Mouse (Mus musculus) left cerebral cortex, adult 6 months (tissue): ENCODE results near the gene Gsk3b. TPM values are rescaled to one million over a fixed set of nuclear protein-coding genes. Genes with fewer than 3 reads are reported as not detected.

Experiments used
- long read RNA-seq, 2 experiments: library from polyadenylated mRNA; unstranded; transcript quantifications; one replicate each; pipeline ENCODE4 v2.0.0; 2019 to 2020
- polyA plus RNA-seq: library from polyadenylated mRNA; unstranded; fragments of <200 nt; fragmentation: Nextera tagmentation; gene quantifications from 2 replicates; pipeline ENCODE4 v1.2.3, GENCODE M21; 2021

Gene Gsk3b
- 106 and 136 TPM in 2 replicates for polyA plus RNA-seq
- long read RNA-seq, experiment 1, full-length matches to known transcripts, result 24 of 51 reads
- long read RNA-seq, experiment 1, partial matches to known transcripts, result 4 of 51 reads
- long read RNA-seq, experiment 1, other reads (novel, unspliced or antisense), result 23 of 51 reads
- long read RNA-seq, experiment 2, full-length matches to known transcripts, result 20 of 645 reads
- long read RNA-seq, experiment 2, partial matches to known transcripts, result 16 of 645 reads
- long read RNA-seq, experiment 2, other reads (novel, unspliced or antisense), result 609 of 645 reads

DNA sequence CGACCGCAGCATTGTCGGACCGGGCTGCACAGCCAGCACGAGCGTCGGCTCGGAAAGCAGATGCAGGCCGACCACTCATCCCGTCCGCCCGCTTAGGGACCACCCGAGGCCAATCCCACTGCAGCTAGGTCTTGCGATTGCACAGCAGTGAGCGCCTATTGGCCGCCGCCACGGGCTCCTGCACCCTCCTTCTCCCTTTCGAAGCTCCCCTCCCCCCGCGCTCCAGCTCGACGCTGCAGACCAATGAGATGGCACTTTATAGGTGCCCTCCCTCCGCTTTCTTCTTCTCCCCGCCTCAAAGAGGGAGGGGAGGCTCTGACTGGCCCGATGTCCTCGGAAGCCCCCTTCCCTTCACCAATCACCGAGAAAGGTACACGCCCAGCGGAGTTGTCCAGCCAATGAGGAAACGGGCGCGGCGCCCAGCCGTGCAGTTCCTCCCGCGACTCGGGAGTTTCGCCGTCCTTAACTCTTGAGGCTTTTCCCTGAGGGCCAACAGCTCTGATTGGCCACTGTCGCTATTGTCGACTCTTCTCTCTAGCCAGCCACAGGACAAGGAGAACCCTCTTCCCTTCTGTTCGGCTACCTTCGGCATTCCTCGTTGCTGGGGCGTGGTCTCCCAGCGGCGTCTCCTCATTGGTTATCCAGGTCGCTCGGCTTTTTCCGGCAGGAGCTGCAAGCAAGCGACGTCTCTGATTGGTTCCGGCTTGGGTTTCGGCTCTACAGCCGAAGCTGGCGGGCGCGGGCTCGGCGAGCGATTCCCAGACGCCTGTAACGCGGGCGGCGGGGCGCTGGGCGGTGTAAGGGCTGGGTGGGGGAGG is at the start of gene Gsk3b:
TSS of gene Gsk3b (plus strand) at position 373 of the 818 bp plus-strand sequence.

DNA sequence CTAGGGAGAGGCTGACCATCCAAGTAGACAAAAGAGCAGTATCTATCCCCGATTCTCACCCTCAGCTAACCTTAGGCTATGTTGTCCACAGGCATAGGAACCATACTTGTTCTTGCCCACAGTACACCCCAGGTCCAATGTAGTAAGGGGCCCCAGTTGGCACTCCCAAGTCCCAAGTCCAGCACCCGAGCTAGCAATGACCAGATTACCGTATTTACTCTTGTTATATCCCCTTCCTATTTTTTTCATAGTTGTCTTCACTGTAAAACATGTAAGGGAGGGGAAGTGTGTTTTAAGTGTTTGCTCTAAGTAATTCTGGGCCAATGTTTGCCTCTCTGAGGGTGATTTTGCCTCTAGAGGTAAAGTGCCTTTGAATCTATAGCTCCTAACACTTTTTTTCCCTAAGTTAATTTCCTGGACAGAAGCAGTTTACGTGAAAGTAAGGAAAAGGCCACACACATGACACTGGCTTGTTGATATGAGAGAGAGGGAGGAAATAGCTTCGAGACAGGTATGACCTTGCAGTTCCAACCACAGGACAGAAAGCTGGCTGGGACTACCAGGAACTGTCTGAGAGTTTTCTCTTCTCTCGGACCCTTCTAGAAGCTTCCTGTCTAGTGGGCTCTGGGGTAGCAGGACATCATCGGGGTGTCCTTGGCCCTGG is 206.0 kb downstream of the Gsk3b start, which contains the start of gene Nr1i2:
TSS of gene Nr1i2 (minus strand) at position 140 of the 664 bp plus-strand sequence.

Other genes with a start within 250 kb of the Gsk3b start
- gene Gm36028, start 227.9 kb upstream of the Gsk3b start, polyA plus RNA-seq, result not detected in 2 replicates
- gene Lrrc58, start 220.6 kb upstream of the Gsk3b start, polyA plus RNA-seq, result 25.9 and 32.5 TPM in 2 replicates
- gene Gpr156, start 172.5 kb upstream of the Gsk3b start, polyA plus RNA-seq, result 0.20 and 0.21 TPM in 2 replicates
- gene Nr1i2, start 205.8 kb downstream of the Gsk3b start, polyA plus RNA-seq, result not detected in 2 replicates